Mouse (Mus musculus) midbrain, embryonic 15.5 days (tissue): ENCODE data around the gene Rusc2. TPM values are rescaled to one million over a fixed set of nuclear protein-coding genes. Genes with fewer than 3 reads are reported as not detected.

ENCODE experiments used
- ATAC-seq: fragments of 200-750 bp; cut with Nextera tagmentation; replicated peaks from 2 replicates; pipeline ENCODE4 v1.8.0; 2017; ENCODE audit warnings: moderate TSS enrichment
- H3K27ac ChIP-seq: fragments of 300-500 bp; sonication (generic); 2 replicates; pipeline ENCODE4 v1.5.1; 2015; ENCODE audit warnings: mild to moderate bottlenecking, inconsistent platforms
- H3K27me3 ChIP-seq: fragments of 300-500 bp; sonication (generic); replicated peaks from 2 replicates; pipeline ENCODE4 v1.6.1; 2015; ENCODE audit warnings: inconsistent platforms
- H3K36me3 ChIP-seq: fragments of 300-500 bp; sonication (generic); replicated peaks from 2 replicates; pipeline ENCODE4 v1.6.1; 2015; ENCODE audit warnings: inconsistent platforms
- H3K4me1 ChIP-seq: fragments of 300-500 bp; sonication (generic); 2 replicates; pipeline ENCODE4 v1.6.1; 2015; ENCODE audit warnings: inconsistent platforms
- H3K4me2 ChIP-seq: fragments of 300-500 bp; sonication (generic); 2 replicates; pipeline ENCODE4 v1.6.1; 2015; ENCODE audit warnings: inconsistent platforms, mild to moderate bottlenecking, moderate library complexity
- H3K4me3 ChIP-seq: fragments of 300-500 bp; sonication (generic); 2 replicates; pipeline ENCODE4 v1.5.1; 2015; ENCODE audit warnings: mild to moderate bottlenecking, inconsistent platforms
- H3K9ac ChIP-seq: fragments of 300-500 bp; sonication (generic); 2 replicates; pipeline ENCODE4 v1.6.1; 2015; ENCODE audit warnings: mild to moderate bottlenecking, inconsistent platforms
- H3K9me3 ChIP-seq: fragments of 300-500 bp; sonication (generic); 2 replicates; pipeline ENCODE4 v1.6.1; 2016; ENCODE audit warnings: inconsistent platforms
- WGBS: fragments of 180-500 bp; shearing (Covaris S2); methylation state at CpG from one replicate; pipeline ENCODE4 v1.1.7; 2015; ENCODE audit warnings: mixed read lengths; 5-methylcytosine and 5-hydroxymethylcytosine counted together
- polyA plus RNA-seq: library from polyadenylated mRNA; unstranded; fragments of >200 nt; fragmentation: Nextera tagmentation; extraction: Ambion mirVana; gene quantifications from 2 replicates; pipeline ENCODE4 v1.2.1, GENCODE M21; 2015

Gene Rusc2
- polyA plus RNA-seq, 1 experiment from 2014 or later: 107 TPM

- Histone ChIP-seq H3K9ac (no peak overlapping the region), H3K27me3 (no peaks in the 10 kb centered on the region), H3K4me1 (no peaks in the 10 kb centered on the region), H3K36me3 (no peaks in the 10 kb centered on the region), H3K27ac (no peak overlapping the region), H3K4me2 (no peak overlapping the region), H3K9me3 (no peaks in the 10 kb centered on the region), H3K4me3 (no peak overlapping the region)
- 93% methylated on average over 9 of the region's 9 CpGs for WGBS
- no peak for ATAC-seq
These were observed 14.0 kb upstream of the Rusc2 start for GRCm38 (mm10) chr4:43367787-43368186.

GRCm38 (mm10) chr4:43371406-43371805 is 10.4 kb upstream of the Rusc2 start:
- no peaks in the 10 kb centered on the region for H3K27me3 ChIP-seq
- H3K4me1 ChIP-seq: no peaks in the 10 kb centered on the region
- H3K9me3 ChIP-seq: no peaks in the 10 kb centered on the region
- WGBS: 73% methylated on average over 11 of the region's 11 CpGs
- no peaks in the 10 kb centered on the region for H3K36me3 ChIP-seq
- no peak overlapping the region for H3K4me2 ChIP-seq
- no peak overlapping the region for H3K9ac ChIP-seq
- H3K27ac ChIP-seq: no peak overlapping the region
- no peak for ATAC-seq
- no peak overlapping the region for H3K4me3 ChIP-seq

GRCm38 (mm10) chr4:43372155-43372554 is 9.6 kb upstream of the Rusc2 start:
- H3K36me3 ChIP-seq: no peaks in the 10 kb centered on the region
- no peaks in the 10 kb centered on the region for H3K27me3 ChIP-seq
- no peaks in the 10 kb centered on the region for H3K9me3 ChIP-seq
- H3K27ac ChIP-seq: no peak overlapping the region
- H3K9ac ChIP-seq: no peak overlapping the region
- no peak overlapping the region for H3K4me2 ChIP-seq
- ATAC-seq: no peak
- no peaks in the 10 kb centered on the region for H3K4me1 ChIP-seq
- 78% methylated on average over 4 of the region's 4 CpGs for WGBS
- no peak overlapping the region for H3K4me3 ChIP-seq

- H3K4me1 ChIP-seq: no peaks in the 10 kb centered on the region
- H3K27ac ChIP-seq: no peak overlapping the region
- no peak for ATAC-seq
- H3K27me3 ChIP-seq: no peaks in the 10 kb centered on the region
- H3K36me3 ChIP-seq: no peaks in the 10 kb centered on the region
- WGBS: 88% methylated on average over 4 of the region's 4 CpGs
- H3K9ac ChIP-seq: no peak overlapping the region
- H3K9me3 ChIP-seq: no peaks in the 10 kb centered on the region
- H3K4me2 ChIP-seq: no peak overlapping the region
- no peak overlapping the region for H3K4me3 ChIP-seq
These were observed 7.5 kb upstream of the Rusc2 start for GRCm38 (mm10) chr4:43374266-43374665.

GRCm38 (mm10) chr4:43379601-43380000 is 2.2 kb upstream of the Rusc2 start:
- Histone ChIP-seq H3K9ac (no peak overlapping the region), H3K27me3 (no peaks in the 10 kb centered on the region), H3K4me3 (no peak overlapping the region), H3K4me2 (no peak overlapping the region), H3K9me3 (no peaks in the 10 kb centered on the region), H3K27ac (no peak overlapping the region), H3K36me3 (no peaks in the 10 kb centered on the region), H3K4me1 (peaks cover 27% of the 10 kb centered on the region)
- ATAC-seq: no peak
- WGBS: 92% methylated on average over 6 of the region's 6 CpGs

GRCm38 (mm10) chr4:43380951-43381350 is 828 bp upstream of the Rusc2 start:
- Histone ChIP-seq H3K9me3 (no peaks in the 10 kb centered on the region), H3K27ac (0 out of 2 replicates have a peak overlapping the region, but pooled peaks have one; percentile 85), H3K4me2 (peak overlapping the region; percentile 80), H3K36me3 (no peaks in the 10 kb centered on the region), H3K9ac (peak overlapping the region; percentile 85), H3K4me1 (peaks cover 30% of the 10 kb centered on the region), H3K4me3 (peak overlapping the region; percentile 66), H3K27me3 (no peaks in the 10 kb centered on the region)
- peak; percentile 9; the same call in 1 of the 2 replicates for ATAC-seq
- WGBS: 56% methylated on average over 10 of the region's 10 CpGs

- peak; percentile 85 for ATAC-seq
- Histone ChIP-seq H3K4me2 (peak overlapping the region; percentile 80), H3K9ac (peak overlapping the region; percentile 85), H3K4me3 (peak overlapping the region; percentile 66), H3K27me3 (no peaks in the 10 kb centered on the region), H3K27ac (peak overlapping the region; percentile 85), H3K9me3 (no peaks in the 10 kb centered on the region), H3K4me1 (peaks cover 30% of the 10 kb centered on the region), H3K36me3 (no peaks in the 10 kb centered on the region)
- WGBS: 6% methylated on average over 25 of the region's 33 CpGs
These were observed 609 bp downstream of the Rusc2 start for GRCm38 (mm10) chr4:43382155-43383020.

- WGBS: 76% methylated on average over 11 of the region's 11 CpGs
- peak overlapping the region; percentile 85; the same call in 1 of the 2 replicates for H3K9ac ChIP-seq
- peak overlapping the region; percentile 66 for H3K4me3 ChIP-seq
- H3K36me3 ChIP-seq: no peaks in the 10 kb centered on the region
- no peaks in the 10 kb centered on the region for H3K9me3 ChIP-seq
- H3K27ac ChIP-seq: no peak overlapping the region
- H3K4me1 ChIP-seq: peaks cover 30% of the 10 kb centered on the region
- no peak for ATAC-seq
- no peaks in the 10 kb centered on the region for H3K27me3 ChIP-seq
- peak overlapping the region; percentile 80 for H3K4me2 ChIP-seq
These were observed 1.7 kb downstream of the Rusc2 start for GRCm38 (mm10) chr4:43383246-43384082.

GRCm38 (mm10) chr4:43384083-43384460 is 2.3 kb downstream of the Rusc2 start:
- no peak for ATAC-seq
- no peak overlapping the region for H3K9ac ChIP-seq
- no peaks in the 10 kb centered on the region for H3K27me3 ChIP-seq
- H3K4me3 ChIP-seq: no peak overlapping the region
- H3K4me2 ChIP-seq: peak overlapping the region; percentile 80; the same call in 1 of the 2 replicates
- H3K4me1 ChIP-seq: peaks cover 30% of the 10 kb centered on the region
- H3K9me3 ChIP-seq: no peaks in the 10 kb centered on the region
- no peak overlapping the region for H3K27ac ChIP-seq
- H3K36me3 ChIP-seq: no peaks in the 10 kb centered on the region
- 87% methylated on average over 5 of the region's 5 CpGs for WGBS

GRCm38 (mm10) chr4:43384541-43384940 is 2.8 kb downstream of the Rusc2 start:
- Histone ChIP-seq H3K27ac (no peak overlapping the region), H3K4me3 (no peak overlapping the region), H3K36me3 (no peaks in the 10 kb centered on the region), H3K4me2 (no peak overlapping the region), H3K9ac (no peak overlapping the region), H3K9me3 (no peaks in the 10 kb centered on the region), H3K27me3 (no peaks in the 10 kb centered on the region), H3K4me1 (peaks cover 30% of the 10 kb centered on the region)
- 98% methylated on average over 3 of the region's 3 CpGs for WGBS
- ATAC-seq: no peak

GRCm38 (mm10) chr4:43386932-43387331 is 5.2 kb downstream of the Rusc2 start:
- Histone ChIP-seq H3K4me1 (peaks cover 20% of the 10 kb centered on the region), H3K9ac (no peak overlapping the region), H3K27ac (no peak overlapping the region), H3K4me2 (no peak overlapping the region), H3K9me3 (no peaks in the 10 kb centered on the region), H3K4me3 (no peak overlapping the region), H3K27me3 (no peaks in the 10 kb centered on the region), H3K36me3 (no peaks in the 10 kb centered on the region)
- no peak for ATAC-seq

GRCm38 (mm10) chr4:43389390-43389789 is 7.6 kb downstream of the Rusc2 start:
- Histone ChIP-seq H3K9me3 (no peaks in the 10 kb centered on the region), H3K36me3 (no peaks in the 10 kb centered on the region), H3K4me3 (no peak overlapping the region), H3K9ac (no peak overlapping the region), H3K27me3 (no peaks in the 10 kb centered on the region), H3K27ac (no peak overlapping the region), H3K4me1 (peaks cover 5% of the 10 kb centered on the region; the same call in 1 of the 2 replicates), H3K4me2 (no peak overlapping the region)
- 91% methylated on average over 2 of the region's 2 CpGs for WGBS
- no peak for ATAC-seq
